Mouse (Mus musculus) neural tube, embryonic 13.5 days (tissue): Measurements from ENCODE around the gene Mcm2. TPM values are rescaled to one million over a fixed set of nuclear protein-coding genes. Genes with fewer than 3 reads are reported as not detected.

ENCODE experiments used
- ATAC-seq: fragments of 200-750 bp; cut with Nextera tagmentation; 2 replicates; pipeline ENCODE4 v1.8.0; 2017; ENCODE audit warnings: low read depth, mild to moderate bottlenecking, moderate TSS enrichment, moderate library complexity
- H3K27ac ChIP-seq: fragments of 300-500 bp; sonication (generic); replicated peaks from 2 replicates; pipeline ENCODE4 v1.5.1; 2015; ENCODE audit warnings: moderate library complexity, mild to moderate bottlenecking, inconsistent platforms
- H3K27me3 ChIP-seq: fragments of 300-500 bp; sonication (generic); 2 replicates; pipeline ENCODE4 v1.6.1; 2015; ENCODE audit warnings: mild to moderate bottlenecking, inconsistent platforms
- H3K36me3 ChIP-seq: fragments of 300-500 bp; sonication (generic); 2 replicates; pipeline ENCODE4 v1.6.1; 2015; ENCODE audit warnings: mild to moderate bottlenecking, inconsistent platforms
- H3K4me1 ChIP-seq: fragments of 300-500 bp; sonication (generic); replicated peaks from 2 replicates; pipeline ENCODE4 v1.6.1; 2015; ENCODE audit warnings: inconsistent platforms
- H3K4me2 ChIP-seq: fragments of 300-500 bp; sonication (generic); 2 replicates; pipeline ENCODE4 v1.6.1; 2015; ENCODE audit warnings: inconsistent platforms, mild to moderate bottlenecking, moderate library complexity
- H3K4me3 ChIP-seq: fragments of 300-500 bp; sonication (generic); 2 replicates; pipeline ENCODE4 v1.5.1; 2015; ENCODE audit warnings: mild to moderate bottlenecking, inconsistent platforms
- H3K9ac ChIP-seq: fragments of 300-500 bp; sonication (generic); 2 replicates; pipeline ENCODE4 v1.6.1; 2015; ENCODE audit warnings: moderate library complexity, mild to moderate bottlenecking, inconsistent platforms
- H3K9me3 ChIP-seq: fragments of 300-500 bp; sonication (generic); 2 replicates; pipeline ENCODE4 v1.6.1; 2016; ENCODE audit warnings: inconsistent platforms
- WGBS: fragments of 180-500 bp; shearing (Covaris S2); methylation state at CpG from one replicate; pipeline ENCODE4 v1.1.7; 2015; 5-methylcytosine and 5-hydroxymethylcytosine counted together
- polyA plus RNA-seq: library from polyadenylated mRNA; unstranded; fragments of >200 nt; fragmentation: Nextera tagmentation; extraction: Ambion mirVana; gene quantifications from 2 replicates; pipeline ENCODE4 v1.2.1, GENCODE M21; 2015

Gene Mcm2
- polyA plus RNA-seq, 1 experiment from 2014 or later = 33.5 TPM

GRCm38 (mm10) chr6:88858341-88858740 is 40.2 kb downstream of the Mcm2 start:
- H3K4me1 ChIP-seq = peaks cover 33% of the 10 kb centered on the region
- peak overlapping the region; percentile 29; the same call in 1 of the 2 replicates for H3K27ac ChIP-seq
- H3K36me3 ChIP-seq = peaks cover 89% of the 10 kb centered on the region
- 60% methylated on average over 7 of the region's 7 CpGs for WGBS
- peaks cover 2% of the 10 kb centered on the region; the same call in 1 of the 2 replicates for H3K9me3 ChIP-seq
- no peak overlapping the region for H3K4me3 ChIP-seq
- no peak overlapping the region for H3K9ac ChIP-seq
- ATAC-seq = no peak
- H3K27me3 ChIP-seq = no peaks in the 10 kb centered on the region
- H3K4me2 ChIP-seq = no peak overlapping the region

- H3K4me2 ChIP-seq = no peak overlapping the region
- ATAC-seq = no peak
- peaks cover 88% of the 10 kb centered on the region for H3K36me3 ChIP-seq
- peak overlapping the region; percentile 29 for H3K27ac ChIP-seq
- no peaks in the 10 kb centered on the region for H3K27me3 ChIP-seq
- WGBS = 86% methylated on average over 6 of the region's 6 CpGs
- no peak overlapping the region for H3K4me3 ChIP-seq
- H3K9me3 ChIP-seq = peaks cover 2% of the 10 kb centered on the region; the same call in 1 of the 2 replicates
- no peak overlapping the region for H3K9ac ChIP-seq
- H3K4me1 ChIP-seq = peaks cover 37% of the 10 kb centered on the region
Measured at GRCm38 (mm10) chr6:88857830-88858229, 40.8 kb downstream of the Mcm2 start.

GRCm38 (mm10) chr6:88857249-88857648 is 41.3 kb downstream of the Mcm2 start:
- Histone ChIP-seq H3K27me3 (no peaks in the 10 kb centered on the region), H3K4me3 (no peak overlapping the region), H3K4me2 (no peak overlapping the region), H3K9ac (peak overlapping the region; percentile 5; the same call in 1 of the 2 replicates), H3K9me3 (peaks cover 2% of the 10 kb centered on the region; the same call in 1 of the 2 replicates), H3K4me1 (peaks cover 37% of the 10 kb centered on the region), H3K27ac (peak overlapping the region; percentile 29; the same call in 1 of the 2 replicates), H3K36me3 (peaks cover 87% of the 10 kb centered on the region)
- no peak for ATAC-seq
- 47% methylated on average over 9 of the region's 9 CpGs for WGBS

- H3K9ac ChIP-seq = no peak overlapping the region
- no peaks in the 10 kb centered on the region for H3K9me3 ChIP-seq
- ATAC-seq = no peak
- H3K36me3 ChIP-seq = peaks cover 83% of the 10 kb centered on the region
- no peak overlapping the region for H3K4me2 ChIP-seq
- WGBS = 21% methylated on average over 5 of the region's 5 CpGs
- H3K27me3 ChIP-seq = no peaks in the 10 kb centered on the region
- H3K27ac ChIP-seq = no peak overlapping the region
- no peak overlapping the region for H3K4me3 ChIP-seq
- H3K4me1 ChIP-seq = peaks cover 37% of the 10 kb centered on the region
Measured at GRCm38 (mm10) chr6:88855636-88856035, 42.9 kb downstream of the Mcm2 start.

GRCm38 (mm10) chr6:88854509-88854908 is 44.1 kb downstream of the Mcm2 start:
- Histone ChIP-seq H3K4me3 (no peak overlapping the region), H3K4me1 (peaks cover 37% of the 10 kb centered on the region), H3K27ac (no peak overlapping the region), H3K9me3 (no peaks in the 10 kb centered on the region), H3K27me3 (no peaks in the 10 kb centered on the region), H3K4me2 (no peak overlapping the region), H3K9ac (no peak overlapping the region), H3K36me3 (peaks cover 83% of the 10 kb centered on the region)
- WGBS = 72% methylated on average over 5 of the region's 5 CpGs
- no peak for ATAC-seq

GRCm38 (mm10) chr6:88850034-88850433 is 48.5 kb downstream of the Mcm2 start:
- Histone ChIP-seq H3K36me3 (peaks cover 91% of the 10 kb centered on the region), H3K4me2 (no peak overlapping the region), H3K27ac (no peak overlapping the region), H3K4me1 (peaks cover 33% of the 10 kb centered on the region; the same call in 1 of the 2 replicates), H3K27me3 (no peaks in the 10 kb centered on the region), H3K9ac (no peak overlapping the region), H3K9me3 (no peaks in the 10 kb centered on the region), H3K4me3 (no peak overlapping the region)
- no peak for ATAC-seq
- WGBS = 88% methylated on average over 7 of the region's 7 CpGs

GRCm38 (mm10) chr6:88849270-88849669 is 49.3 kb downstream of the Mcm2 start:
- Histone ChIP-seq H3K9me3 (no peaks in the 10 kb centered on the region), H3K4me1 (peaks cover 26% of the 10 kb centered on the region; the same call in 1 of the 2 replicates), H3K27me3 (no peaks in the 10 kb centered on the region), H3K36me3 (peaks cover 91% of the 10 kb centered on the region), H3K27ac (0 out of 2 replicates have a peak overlapping the region, but pooled peaks have one; percentile 38), H3K4me2 (no peak overlapping the region), H3K4me3 (no peak overlapping the region), H3K9ac (no peak overlapping the region)
- 40% methylated on average over 4 of the region's 4 CpGs for WGBS
- no peak for ATAC-seq

GRCm38 (mm10) chr6:88847571-88847970 is 51.0 kb downstream of the Mcm2 start:
- H3K4me2 ChIP-seq = no peak overlapping the region
- no peaks in the 10 kb centered on the region for H3K27me3 ChIP-seq
- H3K9me3 ChIP-seq = no peaks in the 10 kb centered on the region
- H3K36me3 ChIP-seq = peaks cover 86% of the 10 kb centered on the region
- peaks cover 31% of the 10 kb centered on the region for H3K4me1 ChIP-seq
- peak overlapping the region; percentile 7; the same call in 1 of the 2 replicates for H3K27ac ChIP-seq
- H3K4me3 ChIP-seq = no peak overlapping the region
- 45% methylated on average over 2 of the region's 2 CpGs for WGBS
- no peak overlapping the region for H3K9ac ChIP-seq
- no peak for ATAC-seq

GRCm38 (mm10) chr6:88844901-88845565 is 53.5 kb downstream of the Mcm2 start:
- ATAC-seq = no peak
- 91% methylated on average over 7 of the region's 7 CpGs for WGBS
- Histone ChIP-seq H3K4me3 (no peak overlapping the region), H3K4me1 (peaks cover 46% of the 10 kb centered on the region), H3K4me2 (no peak overlapping the region), H3K27ac (no peak overlapping the region), H3K9me3 (no peaks in the 10 kb centered on the region), H3K36me3 (peaks cover 65% of the 10 kb centered on the region), H3K9ac (no peak overlapping the region), H3K27me3 (no peaks in the 10 kb centered on the region)

GRCm38 (mm10) chr6:88843781-88844725 is 54.5 kb downstream of the Mcm2 start:
- Histone ChIP-seq H3K27me3 (no peaks in the 10 kb centered on the region), H3K9ac (no peak overlapping the region), H3K4me1 (peaks cover 52% of the 10 kb centered on the region), H3K4me2 (no peak overlapping the region), H3K9me3 (no peaks in the 10 kb centered on the region), H3K27ac (no peak overlapping the region), H3K36me3 (peaks cover 63% of the 10 kb centered on the region), H3K4me3 (no peak overlapping the region)
- no peak for ATAC-seq
- WGBS = 77% methylated on average over 9 of the region's 9 CpGs

- H3K9ac ChIP-seq = peak overlapping the region; percentile 75
- H3K36me3 ChIP-seq = peaks cover 63% of the 10 kb centered on the region
- no peaks in the 10 kb centered on the region for H3K9me3 ChIP-seq
- peaks cover 45% of the 10 kb centered on the region for H3K4me1 ChIP-seq
- H3K27me3 ChIP-seq = no peaks in the 10 kb centered on the region
- H3K4me3 ChIP-seq = peak overlapping the region; percentile 68
- peak overlapping the region; percentile 91 for H3K27ac ChIP-seq
- ATAC-seq = no peak
- WGBS = 74% methylated on average over 7 of the region's 7 CpGs
- H3K4me2 ChIP-seq = peak overlapping the region; percentile 79
Measured at GRCm38 (mm10) chr6:88843241-88843640, 55.3 kb downstream of the Mcm2 start.

GRCm38 (mm10) chr6:88842731-88843151 is 55.8 kb downstream of the Mcm2 start:
- WGBS = under 1% methylated on average over 29 of the region's 32 CpGs
- Histone ChIP-seq H3K9ac (peak overlapping the region; percentile 75), H3K4me3 (peak overlapping the region; percentile 68), H3K4me2 (peak overlapping the region; percentile 79), H3K4me1 (peaks cover 41% of the 10 kb centered on the region), H3K36me3 (peaks cover 63% of the 10 kb centered on the region), H3K27me3 (no peaks in the 10 kb centered on the region), H3K9me3 (no peaks in the 10 kb centered on the region), H3K27ac (peak overlapping the region; percentile 91)
- ATAC-seq = no peak
